Comparison of ENCODE assay signal across 9 mouse cellular contexts in genomic region chr14:49118381-49118780, GRCm38 (mm10). TPM values are rescaled to one million over a fixed set of nuclear protein-coding genes. Genes with fewer than 3 reads are reported as not detected.
DNase-seq lines count a peak whose midpoint lies in the region; ATAC-seq and TF ChIP-seq lines count a peak whose summit lies in the region.
"Had no signal": no experiment of that assay in that cellular context is flagged by ENCODE, and none has a peak within 500 bp of the region (broad histone marks: within the 10 kb centered on the region; RNA-seq: fewer than 3 reads in every experiment).

No protein-coding gene starts in this region.

- TF ChIP-seq CTCF in gastrocnemius, adult 2 months (IDR thresholded peaks at IDR 0.05), result peak; percentile 90

- intact Hi-C loops in gastrocnemius, adult 2 months (cut with DNase I), result loop anchor here (5.0 kb wide), 1 partner anchor 746 kb away; no protein-coding TSS in a partner anchor

- H3K4me3 ChIP-seq in gastrocnemius, adult 2 months, result peak overlapping the region; percentile 34; the same call in 1 of the 2 replicates
- H3K4me3 ChIP-seq: limb, embryonic 15.5 days had no signal

- peak; percentile 25 for DNase-seq in cerebellum, adult 11 months
- DNase-seq in ES-CJ7 (ENCODE audit: low read depth, low spot score), result peak; percentile 57
- peak; percentile 47 for DNase-seq in c-Kit-positive CD71-positive TER-119-positive erythroid progenitor cells, embryonic 14.5 days (ENCODE audit: low spot score)
- DNase-seq in gastrocnemius, adult 2 months, result peak; percentile 74
- DNase-seq in layer of hippocampus, adult 9-10 months (ENCODE audit: low spot score), result peak; percentile 29
- peak; percentile 28 for DNase-seq in telencephalon, adult 2 months (ENCODE audit: low read depth, low spot score)

- H3K27ac ChIP-seq in gastrocnemius, adult 2 months, result no peak overlapping the region
- H3K27ac ChIP-seq: limb, embryonic 15.5 days had no signal

- no peak for ATAC-seq in cerebellum, adult (ENCODE audit: insufficient number of reproducible peaks, low FRiP score, low TSS enrichment)
- peak; percentile 60; the same call in 1 of the 2 replicates for ATAC-seq in megakaryocyte progenitor cell, adult 5-6 weeks (replicated peaks; ENCODE audit: poor library complexity)

RNA-seq across cellular contexts. Expression of gene Exoc5, which starts 51.9 kb away (rescaled TPM):
- total RNA-seq in gastrocnemius, adult 2 months (2021), result 10 to 100 TPM; 19.1 to 21.4 TPM
- 45.9 and 47.8 TPM in 2 replicates for total RNA-seq in megakaryocyte progenitor cell, adult 5-6 weeks (2015)
- 82.7 and 89.1 TPM in 2 replicates for total RNA-seq in megakaryocyte progenitor cell, adult 5-6 weeks (2017)

RNA-seq across cellular contexts. Expression of gene Ap5m1, which starts 52.5 kb away (rescaled TPM):
- 10 to 100 TPM; 10.5 to 10.9 TPM for total RNA-seq in gastrocnemius, adult 2 months (2021)
- total RNA-seq in megakaryocyte progenitor cell, adult 5-6 weeks (2015), result 39.0 and 44.3 TPM in 2 replicates
- 17.9 and 26.7 TPM in 2 replicates for total RNA-seq in megakaryocyte progenitor cell, adult 5-6 weeks (2017)

RNA-seq across cellular contexts. Expression of gene Naa30, which starts 53.6 kb away (rescaled TPM):
- 10 to 100 TPM; 17.3 to 23.6 TPM for total RNA-seq in gastrocnemius, adult 2 months (2021)
- 21.6 and 21.8 TPM in 2 replicates for total RNA-seq in megakaryocyte progenitor cell, adult 5-6 weeks (2015)
- 26.8 and 29.1 TPM in 2 replicates for total RNA-seq in megakaryocyte progenitor cell, adult 5-6 weeks (2017)
